Mouse (Mus musculus) ES-Bruce4 (cell line): ENCODE data around the gene Pde4d.

Source experiments
- CTCF ChIP-seq: IDR thresholded peaks from one replicate; pipeline ENCODE4 v1.8.1; 2011; ENCODE audit warnings: low read depth, low read length
- POLR2A ChIP-seq: IDR thresholded peaks from one replicate; pipeline ENCODE4 v1.8.1; 2011; ENCODE audit warnings: low read length; ENCODE audit not compliant: insufficient read depth

DNA sequence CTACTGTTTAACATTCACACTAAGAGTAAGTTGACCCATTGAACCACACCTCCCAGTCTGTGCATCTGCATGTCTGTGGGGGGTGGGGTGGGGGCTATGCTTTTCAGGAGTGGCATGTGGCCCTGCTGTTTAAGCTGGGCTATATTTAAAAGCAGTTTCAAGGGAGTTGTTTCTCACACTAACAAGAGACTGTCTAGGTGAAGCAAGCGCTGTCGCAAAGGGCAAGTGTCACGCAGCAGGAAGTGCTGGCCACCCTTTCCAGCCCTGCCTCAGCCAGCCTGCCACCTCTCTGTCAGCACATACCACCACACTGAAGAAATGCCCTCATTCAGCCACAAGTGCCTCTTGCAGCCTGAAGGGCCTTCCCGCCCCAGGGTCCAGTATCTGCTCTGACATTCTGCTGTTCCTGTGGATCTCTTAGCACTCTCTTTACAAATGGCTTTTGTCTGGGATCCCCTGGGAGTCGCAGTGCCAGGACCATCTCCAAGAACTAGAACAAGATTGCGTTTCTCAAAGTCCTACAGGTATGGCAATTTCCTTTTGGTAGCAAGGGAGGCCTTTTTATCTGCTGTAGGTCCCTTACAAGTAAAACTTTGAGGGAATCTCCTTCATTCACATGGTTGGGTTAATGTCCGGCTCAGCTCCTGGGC, 1182.8 kb downstream of the Pde4d start:
- no peak for TF ChIP-seq POLR2A
- TF ChIP-seq CTCF: no peak
